Mouse (Mus musculus) testis, adult 2 months (tissue): Measurements from ENCODE around the gene Tanc1. TPM values are rescaled to one million over a fixed set of nuclear protein-coding genes. Genes with fewer than 3 reads are reported as not detected.
"Not testable (repeated sequence)": the region's sequence is repeated elsewhere in the genome, so short reads cannot be mapped to it uniquely, and the experiment has no call there.

Experiments
- H3K27ac ChIP-seq: fragments of 200-500 bp; 2 replicates; pipeline ENCODE4 v1.5.1; 2012; ENCODE audit warnings: low read depth, low read length; ENCODE audit not compliant: control insufficient read depth, insufficient read depth
- H3K27me3 ChIP-seq: fragments of 200-500 bp; 2 replicates; pipeline ENCODE4 v1.6.1; 2012; ENCODE audit warnings: mild to moderate bottlenecking, low read length, moderate library complexity; ENCODE audit not compliant: control insufficient read depth, insufficient read depth
- H3K36me3 ChIP-seq: fragments of 200-500 bp; 2 replicates; pipeline ENCODE4 v1.6.1; 2012; ENCODE audit warnings: mild to moderate bottlenecking, low read length; ENCODE audit not compliant: control insufficient read depth, insufficient read depth
- H3K4me1 ChIP-seq: fragments of 200-500 bp; 2 replicates; pipeline ENCODE4 v1.6.1; 2012; ENCODE audit warnings: low read length; ENCODE audit not compliant: control insufficient read depth, insufficient read depth
- H3K4me3 ChIP-seq: fragments of 200-500 bp; 2 replicates; pipeline ENCODE4 v1.5.1; 2012; ENCODE audit warnings: low read depth, mild to moderate bottlenecking, low read length, moderate library complexity, mixed read lengths; ENCODE audit not compliant: control insufficient read depth
- CTCF ChIP-seq: fragments of 200-500 bp; IDR thresholded peaks from 2 replicates; pipeline ENCODE4 v1.5.1; 2012; ENCODE audit warnings: low read depth, mild to moderate bottlenecking, inconsistent platforms, low read length, moderate library complexity; ENCODE audit not compliant: control insufficient read depth, insufficient read depth, insufficient replicate concordance
- POLR2A ChIP-seq: fragments of 200-500 bp; IDR thresholded peaks from 2 replicates; pipeline ENCODE4 v1.6.1; 2012; ENCODE audit warnings: low read depth, mild to moderate bottlenecking, inconsistent platforms, low read length, moderate library complexity; ENCODE audit not compliant: control insufficient read depth
- polyA plus RNA-seq: library from polyadenylated mRNA; depleted of rRNA; stranded (reverse); fragments of >200 nt; gene quantifications from 2 replicates; pipeline ENCODE4 v1.2.3, GENCODE M21; 2012; rRNA removed

Gene Tanc1
- polyA plus RNA-seq, result 7.0 and 8.0 TPM in 2 replicates

GRCm38 (mm10) chr2:59611831-59612732 lies at the start of gene Tanc1:
Gene Tanc1 (plus strand): TSS chr2:59612042.
- H3K4me1 ChIP-seq, result peaks cover 5% of the 10 kb centered on the region

GRCm38 (mm10) chr2:59562215-59562614 lies 49.6 kb upstream of the Tanc1 start:
- no peak overlapping the region for H3K27ac ChIP-seq
- H3K4me3 ChIP-seq, result no peak overlapping the region
- H3K27me3 ChIP-seq, result no peaks in the 10 kb centered on the region
- no peak for TF ChIP-seq POLR2A
- TF ChIP-seq CTCF, result no peak
- no peaks in the 10 kb centered on the region for H3K36me3 ChIP-seq
- H3K4me1 ChIP-seq, result no peaks in the 10 kb centered on the region

More at GRCm38 (mm10) chr2:59611831-59612732, at the start of gene Tanc1:
- Histone ChIP-seq H3K36me3 (no peaks in the 10 kb centered on the region), H3K4me3 (peak within 1 kb of the TSS; percentile 82), H3K27ac (no peak within 1 kb of the TSS), H3K27me3 (no peaks in the 10 kb centered on the region)
- TF ChIP-seq POLR2A (no peak; the same call in 1 of the 2 replicates), CTCF (no peak)

DNA sequence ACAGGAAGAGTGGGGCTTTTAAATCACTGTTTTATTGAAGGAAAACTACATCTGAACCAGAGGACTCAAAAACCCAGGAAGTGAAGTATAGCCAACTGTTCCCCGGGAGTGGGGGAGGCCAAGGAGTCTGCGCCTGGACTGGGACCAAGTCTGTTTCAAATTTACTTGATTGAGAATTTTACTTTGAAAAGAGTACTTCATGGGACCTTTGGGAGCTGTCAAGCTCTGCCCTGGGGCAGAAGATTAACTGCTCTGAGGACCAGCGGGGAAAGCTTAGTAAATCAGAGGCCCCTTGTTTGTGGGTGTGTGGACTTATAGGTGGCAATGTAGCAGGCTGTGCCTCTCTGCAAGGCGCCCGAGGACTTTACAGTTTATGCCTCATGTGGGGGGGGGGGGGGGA lies 49.1 kb upstream of the Tanc1 start:
- no peaks in the 10 kb centered on the region for H3K4me1 ChIP-seq
- H3K27me3 ChIP-seq, result no peaks in the 10 kb centered on the region
- TF ChIP-seq POLR2A (no peak), CTCF (no peak)
- no peak overlapping the region for H3K4me3 ChIP-seq
- H3K36me3 ChIP-seq, result no peaks in the 10 kb centered on the region
- H3K27ac ChIP-seq, result no peak overlapping the region

DNA sequence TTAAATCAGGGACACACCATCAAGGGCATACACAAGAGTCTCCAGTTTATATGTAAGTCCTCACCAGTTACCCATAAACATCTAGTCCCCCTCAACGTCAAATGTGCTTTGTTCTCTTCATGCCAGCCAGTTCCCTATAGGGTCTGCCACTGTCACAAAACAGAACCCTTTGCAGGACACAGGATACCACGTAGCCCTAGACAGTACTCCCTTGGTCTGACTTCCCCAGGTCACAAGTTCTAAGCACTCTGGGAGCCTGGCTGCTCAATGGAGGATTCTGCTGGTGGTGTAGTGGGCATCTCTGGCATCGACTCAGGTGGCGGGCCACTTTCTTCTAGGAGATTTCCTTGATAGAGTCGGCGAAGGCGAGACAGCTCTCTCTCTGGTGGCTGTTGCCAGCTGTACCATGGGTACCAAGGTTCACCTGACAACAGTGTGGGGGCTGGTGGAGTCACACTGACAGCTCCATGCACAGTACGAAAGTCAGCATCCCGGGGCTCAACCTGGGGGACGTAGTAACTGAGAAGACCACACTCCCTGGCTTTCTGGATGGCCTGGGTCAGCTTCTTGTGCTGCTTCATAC lies 47.7 kb upstream of the Tanc1 start:
- H3K4me3 ChIP-seq, H3K36me3 ChIP-seq, H3K27me3 ChIP-seq, H3K27ac ChIP-seq, H3K4me1 ChIP-seq: not testable (repeated sequence)

DNA sequence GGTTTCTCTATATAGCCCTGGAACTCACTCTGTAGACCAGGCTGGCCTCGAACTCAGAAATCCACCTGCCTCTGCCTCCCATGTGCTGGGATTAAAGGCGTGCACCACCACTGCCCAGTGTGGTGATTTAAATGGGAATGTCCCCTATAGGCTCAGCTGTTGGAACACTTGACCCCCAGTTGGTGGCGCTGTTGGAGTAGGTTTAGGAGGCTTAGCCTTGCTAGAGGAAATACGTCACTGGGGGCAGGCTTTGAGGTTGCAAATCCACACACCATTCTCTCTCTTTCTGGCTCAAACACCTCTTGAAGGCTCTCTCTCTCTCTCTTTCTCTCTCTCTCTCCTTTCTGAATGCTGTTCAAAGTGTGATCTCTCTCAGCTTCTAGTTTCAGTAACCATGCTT lies 46.9 kb upstream of the Tanc1 start:
- Histone ChIP-seq H3K27me3 (no peaks in the 10 kb centered on the region), H3K27ac (no peak overlapping the region), H3K36me3 (no peaks in the 10 kb centered on the region), H3K4me3 (no peak overlapping the region), H3K4me1 (no peaks in the 10 kb centered on the region)
- TF ChIP-seq POLR2A (no peak), CTCF (peak; percentile 23; the same call in 1 of the 2 replicates)

DNA sequence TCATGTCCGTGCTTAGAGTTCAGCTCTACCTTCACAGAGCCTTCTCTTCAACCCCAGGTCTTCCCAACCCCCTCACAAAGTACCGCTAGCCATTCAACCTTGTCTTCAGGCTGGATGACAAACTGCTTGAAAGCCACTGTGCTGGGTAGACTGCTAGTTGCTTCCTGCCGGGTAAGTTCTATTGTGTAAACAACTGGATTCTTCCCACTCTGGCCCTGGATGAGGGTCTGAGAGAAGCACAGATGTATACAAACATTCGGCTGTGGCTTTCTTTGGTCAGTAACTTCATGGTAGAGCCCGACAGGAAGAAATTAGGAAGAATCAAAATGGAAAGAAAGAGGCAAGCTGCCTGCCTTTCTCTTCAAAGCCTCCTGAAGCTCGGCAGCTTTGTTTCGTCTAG lies 30.9 kb upstream of the Tanc1 start:
- no peaks in the 10 kb centered on the region for H3K36me3 ChIP-seq
- H3K4me1 ChIP-seq, result no peaks in the 10 kb centered on the region
- H3K27ac ChIP-seq, result no peak overlapping the region
- no peaks in the 10 kb centered on the region for H3K27me3 ChIP-seq
- no peak overlapping the region for H3K4me3 ChIP-seq
- no peak for TF ChIP-seq CTCF
- TF ChIP-seq POLR2A, result no peak

DNA sequence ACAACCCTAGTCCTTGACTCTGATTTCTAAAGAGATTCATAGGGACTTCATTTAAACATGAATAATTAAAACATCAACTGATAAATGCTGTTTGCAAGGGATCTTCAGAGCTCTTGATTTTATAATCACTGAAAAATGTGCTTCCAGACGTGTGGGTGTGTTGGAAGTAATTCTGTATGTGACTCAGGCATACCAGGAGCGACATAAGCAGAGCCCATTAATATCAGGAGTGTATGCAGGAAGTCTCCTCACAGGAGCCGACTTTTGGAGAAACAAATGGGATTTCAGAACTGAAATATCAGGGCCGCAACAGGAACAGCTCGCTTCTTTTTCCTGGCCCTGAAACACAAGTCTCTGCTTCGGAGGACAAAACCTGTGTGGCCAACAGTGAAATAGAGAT lies 27.9 kb upstream of the Tanc1 start:
- Histone ChIP-seq H3K27me3 (no peaks in the 10 kb centered on the region), H3K4me3 (no peak overlapping the region), H3K4me1 (no peaks in the 10 kb centered on the region), H3K36me3 (no peaks in the 10 kb centered on the region), H3K27ac (no peak overlapping the region)
- TF ChIP-seq POLR2A (no peak), CTCF (no peak)
